Mouse (Mus musculus) E14TG2a.4 (cell line): Measurements from ENCODE around the gene Spop.

ENCODE experiments used
- CTCF ChIP-seq: conservative IDR thresholded peaks from 2 replicates; pipeline ENCODE4 v1.5.1; 2014; ENCODE audit warnings: low read length
- NANOG ChIP-seq: IDR thresholded peaks from 2 replicates; pipeline ENCODE4 v1.6.1; 2014; ENCODE audit warnings: borderline replicate concordance, low read length, mixed read lengths

GRCm38 (mm10) chr11:95402658-95403101, 11.2 kb upstream of the Spop start:
- TF ChIP-seq CTCF (no peak), NANOG (no peak)
